Comparison of ENCODE assay signal across 24 mouse cellular contexts in genomic region chr9:83437621-83438020, GRCm38 (mm10). TPM values are rescaled to one million over a fixed set of nuclear protein-coding genes. Genes with fewer than 3 reads are reported as not detected.
DNase-seq lines count a peak whose midpoint lies in the region; ATAC-seq and TF ChIP-seq lines count a peak whose summit lies in the region.
"Had no signal": no experiment of that assay in that cellular context is flagged by ENCODE, and none has a peak within 500 bp of the region (broad histone marks: within the 10 kb centered on the region; RNA-seq: fewer than 3 reads in every experiment).

No protein-coding gene starts in this region.

- no peak overlapping the region for H3K9ac ChIP-seq in lung, postnatal 0 days (replicated peaks; ENCODE audit: low read depth)
- no peak overlapping the region for H3K9ac ChIP-seq in hindbrain, postnatal 0 days (replicated peaks; ENCODE audit: low read length)
- H3K9ac ChIP-seq: forebrain, postnatal 0 days; hindbrain, embryonic 14.5 days; liver, embryonic 12.5 days; midbrain, embryonic 12.5 days had no signal

- H3K36me3 ChIP-seq in lung, postnatal 0 days (ENCODE audit: insufficient read depth, low read length) = no peaks in the 10 kb centered on the region
- H3K36me3 ChIP-seq in hindbrain, postnatal 0 days (ENCODE audit: insufficient read depth, low read length) = no peaks in the 10 kb centered on the region
- H3K36me3 ChIP-seq: heart, embryonic 10.5 days; liver, embryonic 12.5 days; midbrain, embryonic 12.5 days had no signal

- no peak for TF ChIP-seq EP300 in lung, postnatal 0 days (IDR thresholded peaks at IDR 0.05)

- no peak overlapping the region for H3K27ac ChIP-seq in lung, postnatal 0 days (ENCODE audit: low read length)
- H3K27ac ChIP-seq in hindbrain, postnatal 0 days = no peak overlapping the region
- H3K27ac ChIP-seq: heart, embryonic 10.5 days; hindbrain, embryonic 14.5 days; layer of hippocampus, adult 2 months; limb, embryonic 10.5 days; liver, embryonic 12.5 days; macrophage; midbrain, embryonic 12.5 days had no signal

- peak; percentile 32 for DNase-seq in lung, postnatal 0 days (ENCODE audit: low spot score)
- no peak for DNase-seq in lung, adult 2 months
- peak; percentile 50 for DNase-seq in CD4-positive, CD25-positive, alpha-beta regulatory T cell, adult 2 months (ENCODE audit: low read depth, low spot score)
- peak; percentile 55 for DNase-seq in naive thymus-derived CD4-positive, alpha-beta T cell, adult 2 months (ENCODE audit: low read depth)
- DNase-seq in thymus, postnatal 14 days = peak; percentile 61
- no peak for DNase-seq in hindbrain, postnatal 0 days (ENCODE audit: low spot score)
- no peak for DNase-seq in left cerebral cortex, postnatal 4 days
- DNase-seq: adrenal gland, postnatal 10 days; cerebellum, adult 18-20 months; forebrain, postnatal 0 days; gastrocnemius, postnatal 10 days; heart, postnatal 14 days; kidney, adult 11 months; kidney, postnatal 10 days; retina, postnatal 1 day had no signal

- ATAC-seq in lung, postnatal 0 days = no peak
- no peak for ATAC-seq in hindbrain, postnatal 0 days
- ATAC-seq in cerebellum, adult (ENCODE audit: insufficient number of reproducible peaks, low FRiP score, low TSS enrichment) = no peak
- ATAC-seq: forebrain, postnatal 0 days; liver, embryonic 12.5 days had no signal

- intact Hi-C loops in left cerebral cortex, postnatal 4 days (cut with DNase I) = no loop called here

- WGBS in lung, postnatal 0 days = 61% methylated on average over 5 of the region's 5 CpGs
- whole genome bisulfite sequencing in lung, adult 2 months = 64% methylated on average over 5 of the region's 5 CpGs
- WGBS in hindbrain, postnatal 0 days = 71% methylated on average over 5 of the region's 5 CpGs

- no peak for TF ChIP-seq CTCF in lung, postnatal 0 days (IDR thresholded peaks at IDR 0.05)
- TF ChIP-seq CTCF in lung, adult 2 months (IDR thresholded peaks at IDR 0.05; ENCODE audit: insufficient read depth, low read length) = no peak
- TF ChIP-seq CTCF in hindbrain, postnatal 0 days (IDR thresholded peaks at IDR 0.05; ENCODE audit: low read depth) = no peak

- H3K4me2 ChIP-seq in lung, postnatal 0 days (replicated peaks; ENCODE audit: low read depth, low read length) = 0 out of 2 replicates have a peak overlapping the region, but pooled peaks have one; percentile 11
- H3K4me2 ChIP-seq in hindbrain, postnatal 0 days (ENCODE audit: low read depth, low read length) = no peak overlapping the region
- H3K4me2 ChIP-seq: hindbrain, embryonic 14.5 days; liver, embryonic 12.5 days; midbrain, embryonic 12.5 days had no signal

- H3K27me3 ChIP-seq in lung, postnatal 0 days (replicated peaks; ENCODE audit: insufficient read depth, low read length) = no peaks in the 10 kb centered on the region
- no peaks in the 10 kb centered on the region for H3K27me3 ChIP-seq in hindbrain, postnatal 0 days (ENCODE audit: insufficient read depth, low read length)
- H3K27me3 ChIP-seq: liver, embryonic 12.5 days; midbrain, embryonic 12.5 days had no signal

- H3K9me3 ChIP-seq in lung, postnatal 0 days (ENCODE audit: low read length) = no peaks in the 10 kb centered on the region
- no peaks in the 10 kb centered on the region for H3K9me3 ChIP-seq in hindbrain, postnatal 0 days (ENCODE audit: low read length)
- H3K9me3 ChIP-seq: heart, embryonic 10.5 days; limb, embryonic 10.5 days; liver, embryonic 12.5 days; midbrain, embryonic 12.5 days had no signal

- TF ChIP-seq POLR2A in lung, adult 2 months (IDR thresholded peaks at IDR 0.05; ENCODE audit: borderline replicate concordance, extremely low read depth, low read depth, low read length) = no peak

- H3K4me1 ChIP-seq in lung, postnatal 0 days (ENCODE audit: insufficient read depth, low read depth, low read length) = 0 out of 2 replicates have a peak, but pooled peaks cover 3% of the 10 kb centered on the region
- H3K4me1 ChIP-seq in lung, adult 2 months (ENCODE audit: control insufficient read depth, insufficient read depth, low read length) = no peaks in the 10 kb centered on the region; the same call in 1 of the 2 replicates
- H3K4me1 ChIP-seq in hindbrain, postnatal 0 days (ENCODE audit: insufficient read depth, low read length) = no peaks in the 10 kb centered on the region

- H3K4me3 ChIP-seq in lung, postnatal 0 days (ENCODE audit: low read depth, low read length) = no peak overlapping the region
- H3K4me3 ChIP-seq in lung, adult 2 months (replicated peaks; ENCODE audit: extremely low read depth, low read depth, low read length) = no peak overlapping the region
- H3K4me3 ChIP-seq in hindbrain, postnatal 0 days (ENCODE audit: low read length) = no peak overlapping the region
- H3K4me3 ChIP-seq: erythroblast, embryonic 14.5 days; heart, embryonic 10.5 days; layer of hippocampus, adult 2 months; limb, embryonic 10.5 days; liver, embryonic 12.5 days; midbrain, embryonic 12.5 days had no signal

RNA-seq across cellular contexts. Expression of gene Lca5, which starts 3.3 kb away (rescaled TPM):
- 7.9 and 9.6 TPM in 2 replicates for polyA plus RNA-seq in lung, postnatal 0 days (2015; fragmentation: Nextera tagmentation; extraction: Ambion mirVana)
- polyA plus RNA-seq in lung, adult 2 months (2012; rRNA removed) = 0.86 and 1.7 TPM in 2 replicates
- 6.5 and 12.7 TPM in 2 replicates for total RNA-seq in hindbrain, postnatal 0 days (2014; rRNA removed)
- polyA plus RNA-seq in hindbrain, postnatal 0 days (2015; fragmentation: Nextera tagmentation; extraction: Ambion mirVana) = 12.7 and 13.5 TPM in 2 replicates
- total RNA-seq in left cerebral cortex, postnatal 4 days (2021) = 10 to 100 TPM; 30.3 to 37.5 TPM
- polyA plus RNA-seq: erythroblast, embryonic 14.5 days had no signal

Comparison
In these comparisons a context has a peak if more than half of its experiments do, and no peak if none do; other contexts are left out.
1. DNase-seq: peak in lung, postnatal 0 days (single experiment), CD4-positive, CD25-positive, alpha-beta regulatory T cell, adult 2 months (single experiment), naive thymus-derived CD4-positive, alpha-beta T cell, adult 2 months (single experiment) and thymus, postnatal 14 days (single experiment); none in lung, adult 2 months (single experiment), hindbrain, postnatal 0 days (single experiment) and left cerebral cortex, postnatal 4 days (single experiment).